Mouse (Mus musculus): ENCODE measurements around the gene Lnpep. TPM values are rescaled to one million over a fixed set of nuclear protein-coding genes. Genes with fewer than 3 reads are reported as not detected.

Gene Lnpep
- polyA plus RNA-seq, 1 experiment = 78.2 TPM

DNA sequence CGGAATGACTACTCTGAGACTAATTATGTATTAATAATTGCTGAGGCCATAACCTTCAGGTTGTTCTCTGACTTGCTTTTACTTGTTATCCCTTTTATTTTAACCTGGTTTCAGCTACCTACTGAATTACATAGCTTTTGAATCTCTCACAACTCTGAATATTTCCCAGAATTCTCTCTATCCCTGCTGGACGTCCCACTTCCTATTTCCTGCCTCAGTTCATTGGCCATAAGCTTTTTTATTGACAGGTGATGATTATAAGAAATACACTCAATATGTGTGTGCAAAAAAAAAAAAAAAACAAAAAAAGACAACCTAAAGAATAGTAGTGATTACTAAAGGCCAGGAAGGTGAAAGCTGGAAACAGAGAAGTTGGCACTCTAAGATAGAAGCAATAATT, 2.7 kb upstream of the Lnpep start:
- TF ChIP-seq CTCF (IDR thresholded peaks at IDR 0.05; ENCODE audit: insufficient read depth, low read depth, low read length) = no peak
- TF ChIP-seq POLR2A (IDR thresholded peaks at IDR 0.05; ENCODE audit: insufficient read depth, low read depth, low read length) = no peak
- H3K4me3 ChIP-seq (ENCODE audit: insufficient read depth, low read depth, low read length) = no peak overlapping the region

DNA sequence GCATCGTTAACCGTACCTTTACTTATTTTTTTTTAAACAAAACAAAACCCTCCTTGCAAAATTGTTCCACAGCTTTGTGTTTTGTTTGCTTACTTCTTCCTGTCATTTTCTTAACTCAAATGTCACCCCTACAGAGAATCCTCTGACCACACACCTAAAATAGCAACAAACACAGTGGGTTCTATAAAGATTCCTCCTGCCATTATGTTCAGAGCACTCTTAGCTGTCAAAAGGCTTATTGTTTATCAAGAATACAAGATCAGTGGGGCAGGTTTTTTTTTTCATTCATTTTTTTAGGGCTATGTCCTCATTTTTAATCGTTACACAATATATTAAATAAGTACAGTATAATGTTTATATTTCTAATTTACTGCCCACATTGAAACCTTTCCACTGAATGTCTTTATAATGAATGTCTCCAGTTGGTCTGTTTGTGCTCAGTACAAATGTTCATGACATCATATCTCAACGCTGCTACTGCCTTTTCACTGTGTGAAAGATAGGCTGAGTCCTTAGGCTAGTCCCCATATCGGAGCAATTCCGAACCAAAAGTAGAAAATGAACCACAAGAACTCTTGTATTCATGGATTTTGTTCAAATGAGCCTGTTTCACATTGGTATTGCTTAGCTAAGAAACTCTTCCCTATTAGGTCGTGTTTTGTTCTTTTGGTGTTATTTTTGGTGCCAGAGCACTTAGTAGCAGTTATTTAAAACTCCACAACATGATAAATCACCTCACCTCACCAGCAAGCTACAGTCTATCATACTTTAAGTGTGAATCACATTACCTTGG, 1.2 kb upstream of the Lnpep start:
- Histone ChIP-seq H3K27ac (ENCODE audit: insufficient read depth, low read depth, low read length) (peak overlapping the region; percentile 99), H3K4me1 (ENCODE audit: control insufficient read depth, insufficient read depth, low read length) (peaks cover 3% of the 10 kb centered on the region; the same call in 1 of the 2 replicates), H3K4me3 (ENCODE audit: insufficient read depth, low read depth, low read length) (no peak overlapping the region)
- 12% methylated on average over 7 of the region's 7 CpGs for WGBS
- TF ChIP-seq CTCF (IDR thresholded peaks at IDR 0.05; ENCODE audit: insufficient read depth, low read depth, low read length) = no peak
- no peak for TF ChIP-seq POLR2A (IDR thresholded peaks at IDR 0.05; ENCODE audit: insufficient read depth, low read depth, low read length)

More for the DNA sequence above, 2.7 kb upstream of the Lnpep start:
- Histone ChIP-seq H3K4me1 (ENCODE audit: control insufficient read depth, insufficient read depth, low read length) (no peaks in the 10 kb centered on the region), H3K27ac (ENCODE audit: insufficient read depth, low read depth, low read length) (no peak overlapping the region)
- WGBS = 96% methylated on average over 2 of the region's 2 CpGs

DNA sequence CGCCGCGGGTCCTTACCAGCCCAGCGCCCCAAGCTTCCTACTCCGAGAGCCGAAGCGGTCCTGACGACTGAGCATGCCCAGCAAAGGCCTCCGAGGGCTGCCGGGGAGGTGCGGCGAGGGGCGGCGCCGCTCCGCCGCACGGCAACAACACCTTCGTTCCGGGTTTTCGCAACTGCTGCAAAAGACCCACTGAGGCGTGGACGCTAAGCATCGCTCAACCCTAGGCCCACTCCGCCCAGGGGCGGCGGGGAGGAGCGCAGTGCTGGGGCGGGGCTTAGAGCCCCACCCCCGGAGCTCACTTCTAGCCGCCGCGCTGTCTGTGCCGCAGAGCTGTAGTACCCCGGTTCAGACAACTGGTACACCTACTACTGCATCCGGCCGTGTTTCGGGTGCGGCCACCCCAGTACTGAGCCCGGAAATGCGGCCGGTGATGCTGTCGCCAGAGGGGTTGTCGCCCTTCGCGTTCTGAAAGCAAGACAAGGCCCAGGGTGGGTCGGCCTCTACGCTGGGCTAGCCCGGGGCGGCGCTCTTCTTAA, 361 bp downstream of the Lnpep start:
- Histone ChIP-seq H3K4me3 (ENCODE audit: insufficient read depth, low read depth, low read length) (peak overlapping the region; percentile 87), H3K4me1 (ENCODE audit: control insufficient read depth, insufficient read depth, low read length) (peaks cover 3% of the 10 kb centered on the region; the same call in 1 of the 2 replicates), H3K27ac (ENCODE audit: insufficient read depth, low read depth, low read length) (peak overlapping the region; percentile 99)
- under 1% methylated on average over 51 of the region's 51 CpGs for WGBS
- peak; percentile 73 for TF ChIP-seq POLR2A (IDR thresholded peaks at IDR 0.05; ENCODE audit: insufficient read depth, low read depth, low read length)
- 0 out of 2 replicates have a peak, but pooled peaks have one; percentile 25 for TF ChIP-seq CTCF (IDR thresholded peaks at IDR 0.05; ENCODE audit: insufficient read depth, low read depth, low read length)

DNA sequence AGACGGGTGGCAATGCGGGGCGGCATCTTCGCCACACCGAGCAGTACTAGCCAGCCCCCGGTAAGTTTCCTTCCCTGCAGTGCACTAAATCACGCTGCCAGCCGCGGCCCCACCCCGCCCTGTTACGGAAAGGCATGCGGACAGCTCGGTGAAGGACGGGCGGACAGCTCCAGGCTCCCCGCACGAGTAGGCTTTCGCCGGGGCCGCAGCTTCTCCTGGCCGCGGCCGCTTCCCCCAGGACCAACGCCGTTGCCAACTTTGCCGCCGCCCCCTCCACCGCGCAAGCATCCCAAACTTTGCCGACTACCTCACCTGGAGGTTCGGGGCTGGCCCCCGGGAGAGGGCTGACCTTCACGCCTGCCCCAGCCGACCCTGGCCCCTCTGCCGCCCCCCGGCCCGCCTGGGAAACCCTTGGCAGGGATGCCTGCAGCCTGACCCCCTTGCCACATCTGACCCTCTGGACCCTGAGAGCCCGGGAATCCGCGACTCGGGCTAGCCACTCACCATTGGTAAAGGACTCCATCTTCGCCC, 895 bp downstream of the Lnpep start:
- WGBS = 1% methylated on average over 42 of the region's 42 CpGs
- Histone ChIP-seq H3K27ac (ENCODE audit: insufficient read depth, low read depth, low read length) (peak overlapping the region; percentile 66), H3K4me3 (ENCODE audit: insufficient read depth, low read depth, low read length) (peak overlapping the region; percentile 87), H3K4me1 (ENCODE audit: control insufficient read depth, insufficient read depth, low read length) (peaks cover 3% of the 10 kb centered on the region; the same call in 1 of the 2 replicates)
- TF ChIP-seq CTCF (IDR thresholded peaks at IDR 0.05; ENCODE audit: insufficient read depth, low read depth, low read length) (no peak), POLR2A (IDR thresholded peaks at IDR 0.05; ENCODE audit: insufficient read depth, low read depth, low read length) (no peak)

DNA sequence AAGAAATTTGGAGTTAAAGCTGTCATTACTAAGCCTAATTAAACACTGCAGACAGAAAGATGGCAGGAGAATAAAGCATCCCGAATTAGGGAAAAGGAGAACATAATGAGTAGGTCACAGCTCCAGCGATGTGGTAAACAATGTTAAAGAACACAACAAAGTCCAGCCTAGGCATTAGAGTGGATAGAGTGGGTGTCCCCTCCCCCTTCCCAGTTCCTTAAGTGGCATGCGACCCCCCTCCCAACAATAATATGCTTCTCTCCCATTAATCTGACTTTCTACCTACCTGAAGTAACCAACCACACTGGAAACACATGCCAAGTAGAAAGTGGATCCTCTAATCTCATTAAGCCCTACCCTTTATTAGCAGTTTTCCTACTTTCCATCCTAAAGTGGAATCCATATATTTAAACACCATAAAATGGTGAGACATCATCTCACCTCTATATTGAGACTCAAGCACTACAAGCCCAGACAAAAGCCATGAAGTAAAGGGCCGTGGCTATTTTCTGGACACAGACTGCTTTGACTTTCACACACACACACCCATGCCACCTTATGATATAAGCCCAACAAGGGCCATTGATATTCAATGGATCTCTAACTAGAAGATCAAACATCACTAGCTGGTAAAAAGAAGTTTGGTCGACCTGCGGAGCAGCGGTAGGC, 1.5 kb downstream of the Lnpep start:
- TF ChIP-seq CTCF (IDR thresholded peaks at IDR 0.05; ENCODE audit: insufficient read depth, low read depth, low read length) = no peak
- no peak for TF ChIP-seq POLR2A (IDR thresholded peaks at IDR 0.05; ENCODE audit: insufficient read depth, low read depth, low read length)
- Histone ChIP-seq H3K4me1 (ENCODE audit: control insufficient read depth, insufficient read depth, low read length) (peaks cover 3% of the 10 kb centered on the region; the same call in 1 of the 2 replicates), H3K27ac (ENCODE audit: insufficient read depth, low read depth, low read length) (no peak overlapping the region), H3K4me3 (ENCODE audit: insufficient read depth, low read depth, low read length) (peak overlapping the region; percentile 87)
- WGBS = 0% methylated on average over 7 of the region's 7 CpGs

DNA sequence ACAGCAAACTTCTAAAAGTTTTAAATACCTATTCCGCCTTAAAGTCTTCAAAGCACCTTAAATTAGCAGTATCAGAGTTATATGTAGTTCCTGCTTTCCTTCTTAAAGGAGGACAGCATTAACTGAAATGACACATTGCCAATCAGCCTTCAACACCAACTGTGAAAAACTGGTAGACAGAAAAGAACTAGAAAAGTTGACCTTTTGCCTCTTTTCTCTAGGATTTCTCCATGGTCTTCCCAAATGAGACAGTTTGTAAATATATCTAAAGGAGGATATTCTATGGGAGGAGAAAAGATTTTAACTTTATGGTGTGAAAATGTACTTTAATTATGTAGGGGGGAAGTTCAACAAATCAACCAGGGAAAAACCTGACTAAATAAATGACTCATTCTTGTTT, 2.3 kb downstream of the Lnpep start:
- WGBS = 97% methylated on average over 1 of the region's 1 CpGs
- H3K4me1 ChIP-seq (ENCODE audit: control insufficient read depth, insufficient read depth, low read length) = peaks cover 3% of the 10 kb centered on the region; the same call in 1 of the 2 replicates
- TF ChIP-seq CTCF (IDR thresholded peaks at IDR 0.05; ENCODE audit: insufficient read depth, low read depth, low read length) = no peak
- no peak for TF ChIP-seq POLR2A (IDR thresholded peaks at IDR 0.05; ENCODE audit: insufficient read depth, low read depth, low read length)
- H3K4me3 ChIP-seq (ENCODE audit: insufficient read depth, low read depth, low read length) = no peak overlapping the region
- no peak overlapping the region for H3K27ac ChIP-seq (ENCODE audit: insufficient read depth, low read depth, low read length)

DNA sequence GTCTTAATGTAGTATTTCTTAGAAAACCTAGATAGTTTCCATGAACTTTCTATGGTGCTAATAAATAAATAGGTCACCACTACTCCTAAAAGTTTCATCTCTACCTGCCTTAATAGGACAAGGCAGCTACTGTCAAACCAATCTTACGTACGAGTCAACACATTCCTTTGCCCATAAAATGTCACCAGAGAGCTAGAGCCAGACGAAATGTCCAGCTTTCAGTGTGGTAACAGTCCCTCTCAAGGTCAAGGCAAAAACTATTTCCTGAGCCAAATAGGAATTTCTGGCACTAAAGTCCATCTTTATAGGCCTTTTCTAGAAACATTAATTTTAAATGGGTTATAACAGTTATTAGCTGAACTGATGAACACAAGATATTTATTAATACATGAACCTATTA, 3.3 kb downstream of the Lnpep start:
- TF ChIP-seq CTCF (IDR thresholded peaks at IDR 0.05; ENCODE audit: insufficient read depth, low read depth, low read length) = no peak
- TF ChIP-seq POLR2A (IDR thresholded peaks at IDR 0.05; ENCODE audit: insufficient read depth, low read depth, low read length) = no peak
- WGBS = 61% methylated on average over 3 of the region's 3 CpGs
- no peak overlapping the region for H3K4me3 ChIP-seq (ENCODE audit: insufficient read depth, low read depth, low read length)

DNA sequence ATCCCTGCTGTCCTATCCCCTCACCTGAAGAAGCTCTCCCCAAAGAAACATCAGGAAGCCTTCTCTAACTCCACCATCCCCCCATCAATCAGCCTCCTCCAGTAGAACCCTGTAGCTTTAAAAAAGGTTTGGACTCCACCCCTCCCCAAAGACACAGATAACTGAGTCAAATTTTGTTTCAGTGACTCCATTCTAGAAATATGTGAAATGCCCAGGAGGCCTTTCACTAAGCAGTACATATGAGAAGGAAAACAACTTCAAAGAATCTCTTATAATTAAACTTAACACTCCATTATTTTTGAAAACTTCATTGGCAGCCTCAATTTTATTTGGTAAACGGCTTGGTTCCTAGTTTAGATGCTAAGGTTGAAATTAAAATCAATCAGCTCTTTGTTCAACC, 6.4 kb downstream of the Lnpep start:
- WGBS = 20% methylated on average over 1 of the region's 1 CpGs
- Histone ChIP-seq H3K27ac (ENCODE audit: insufficient read depth, low read depth, low read length) (no peak overlapping the region), H3K4me3 (ENCODE audit: insufficient read depth, low read depth, low read length) (no peak overlapping the region), H3K4me1 (ENCODE audit: control insufficient read depth, insufficient read depth, low read length) (peaks cover 7% of the 10 kb centered on the region; the same call in 1 of the 2 replicates)
- no peak for TF ChIP-seq POLR2A (IDR thresholded peaks at IDR 0.05; ENCODE audit: insufficient read depth, low read depth, low read length)
- TF ChIP-seq CTCF (IDR thresholded peaks at IDR 0.05; ENCODE audit: insufficient read depth, low read depth, low read length) = no peak

More for the DNA sequence above, 3.3 kb downstream of the Lnpep start:
- Histone ChIP-seq H3K27ac (ENCODE audit: insufficient read depth, low read depth, low read length) (no peak overlapping the region), H3K4me1 (ENCODE audit: control insufficient read depth, insufficient read depth, low read length) (peaks cover 5% of the 10 kb centered on the region; the same call in 1 of the 2 replicates)
